Mouse (Mus musculus) monocyte, adult 2 months (primary cell): ENCODE measurements around the gene Plin3.

Experiments
- DNase-seq, 2 experiments: peaks; one replicate each; pipeline ENCODE4 v3.0.0; 2022; ENCODE audit warnings: low spot score in 2 of 2, low read depth in 1 of 2

Gene Plin3

GRCm38 (mm10) chr17:56292531-56293222 lies at the start of gene Plin3:
Plin3 (minus strand) TSS chr17:56292873.
- DNase-seq, result no peak

- no peak for DNase-seq
Measured at GRCm38 (mm10) chr17:56340717-56341116, 48.0 kb upstream of the Plin3 start.

- DNase-seq, result peak; percentile 43 to 56
Measured at GRCm38 (mm10) chr17:56338909-56339308, 46.2 kb upstream of the Plin3 start.

- DNase-seq, result no peak
Measured at GRCm38 (mm10) chr17:56337791-56338190, 45.1 kb upstream of the Plin3 start.

- DNase-seq, result peak in 1 of 2 experiments; percentile 38
Measured at GRCm38 (mm10) chr17:56337190-56337589, 44.5 kb upstream of the Plin3 start.

- no peak for DNase-seq
Measured at GRCm38 (mm10) chr17:56332987-56333386, 40.3 kb upstream of the Plin3 start.

GRCm38 (mm10) chr17:56331256-56331655 lies 38.6 kb upstream of the Plin3 start:
- DNase-seq, result no peak

GRCm38 (mm10) chr17:56330345-56330744 lies 37.7 kb upstream of the Plin3 start:
- no peak for DNase-seq

GRCm38 (mm10) chr17:56329267-56329666 lies 36.6 kb upstream of the Plin3 start:
- DNase-seq, result no peak

GRCm38 (mm10) chr17:56326153-56327147 lies 33.8 kb upstream of the Plin3 start:
- no peak for DNase-seq

GRCm38 (mm10) chr17:56325450-56326152 lies 32.9 kb upstream of the Plin3 start, which contains the start of gene Kdm4b:
Kdm4b (plus strand) TSS chr17:56326062.
- peak; percentile 98 to 99 for DNase-seq

GRCm38 (mm10) chr17:56324419-56324818 lies 31.7 kb upstream of the Plin3 start:
- DNase-seq, result no peak

- no peak for DNase-seq
Measured at GRCm38 (mm10) chr17:56309191-56309945, 16.7 kb upstream of the Plin3 start.

- DNase-seq, result no peak
Measured at GRCm38 (mm10) chr17:56308088-56308487, 15.4 kb upstream of the Plin3 start.

GRCm38 (mm10) chr17:56305826-56306225 lies 13.2 kb upstream of the Plin3 start:
- DNase-seq, result no peak

- DNase-seq, result no peak
Measured at GRCm38 (mm10) chr17:56305156-56305555, 12.5 kb upstream of the Plin3 start.

GRCm38 (mm10) chr17:56304718-56305117 lies 12.0 kb upstream of the Plin3 start:
- no peak for DNase-seq

GRCm38 (mm10) chr17:56303847-56304586 lies 11.3 kb upstream of the Plin3 start:
- DNase-seq, result peak; percentile 88

GRCm38 (mm10) chr17:56303160-56303846 lies 10.6 kb upstream of the Plin3 start, which contains the start of gene Uhrf1:
Uhrf1 (plus strand) TSS chr17:56303321.
- DNase-seq, result peak; percentile 58 to 71
